Mouse (Mus musculus) B cell, adult 67 days (primary cell): ENCODE results near the gene Gm29049. TPM values are rescaled to one million over a fixed set of nuclear protein-coding genes. Genes with fewer than 3 reads are reported as not detected.

ENCODE experiments used
- total RNA-seq, 2 experiments: library from RNA; stranded (reverse); gene quantifications; 4 replicates each; pipeline ENCODE4 v1.2.4; 2023

The Gm29049 gene
- total RNA-seq = not detected

DNA sequence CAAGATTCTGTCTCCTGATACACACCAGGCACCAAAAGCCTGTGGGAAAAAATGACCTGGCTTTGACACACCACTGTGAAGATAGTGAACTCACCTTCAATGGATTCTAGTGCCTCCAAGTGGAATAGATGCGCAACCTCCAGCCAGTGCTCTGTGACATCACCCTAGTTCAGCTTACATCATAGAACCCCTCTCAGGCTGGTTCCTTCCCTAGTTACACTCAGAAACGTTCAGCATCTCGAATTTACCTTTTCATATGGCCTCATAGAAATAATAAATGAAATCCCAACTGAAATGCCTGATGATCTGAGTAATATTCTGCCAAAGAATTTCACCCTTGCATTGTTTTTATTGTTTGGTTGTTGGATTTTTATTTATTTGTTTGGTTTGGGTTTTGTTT lies at the start of gene Gm29049:
TSS of gene Gm29049 (minus strand) at position 101 of the 400 bp plus-strand sequence.

Other genes with a start within 250 kb of the Gm29049 start
- gene Gm20825, start 74.3 kb upstream of the Gm29049 start, total RNA-seq = not detected